In genomic region chr12:79507141-79507681, GRCm38 (mm10) we compare ENCODE assay signal across 8 mouse cellular contexts.
DNase-seq lines count a peak whose midpoint lies in the region; ATAC-seq and TF ChIP-seq lines count a peak whose summit lies in the region.

No protein-coding gene starts in this region.

- no peak for DNase-seq in heart, adult 9 months (ENCODE audit: low spot score in 2 of 2)
- peak; percentile 60 to 68 for DNase-seq in adrenal gland, postnatal 36 days
- peak; percentile 94 for DNase-seq in forelimb bud, embryonic 11.5 days (ENCODE audit: low read depth, low spot score)
- DNase-seq in kidney, postnatal 36 days: peak; percentile 76 to 86
- DNase-seq in midbrain, postnatal 0 days (ENCODE audit: low spot score): peak; percentile 64
- no peak for DNase-seq in spleen, postnatal 10 days (ENCODE audit: low spot score in 2 of 2)
- no peak for DNase-seq in left cerebral cortex, adult 18-20 months (ENCODE audit: low spot score in 2 of 2)

- H3K4me2 ChIP-seq in heart, embryonic 13.5 days: no peak overlapping the region
- no peak overlapping the region for H3K4me2 ChIP-seq in midbrain, postnatal 0 days (ENCODE audit: low read depth, low read length, poor library complexity, severe bottlenecking)

- peak overlapping the region; percentile 61 for H3K27ac ChIP-seq in heart, embryonic 13.5 days (replicated peaks)
- peak overlapping the region; percentile 27; the same call in 1 of the 2 replicates for H3K27ac ChIP-seq in midbrain, postnatal 0 days (ENCODE audit: low read depth, low read length)

- no peak for ATAC-seq in heart, embryonic 13.5 days (ENCODE audit: extremely low read depth, insufficient number of reproducible peaks, low FRiP score, low TSS enrichment)
- ATAC-seq in midbrain, postnatal 0 days (ENCODE audit: low FRiP score): no peak

- H3K27me3 ChIP-seq in heart, embryonic 13.5 days (replicated peaks): no peaks in the 10 kb centered on the region
- H3K27me3 ChIP-seq in midbrain, postnatal 0 days (ENCODE audit: insufficient read depth, low read length): no peaks in the 10 kb centered on the region

- 0 out of 2 replicates have a peak overlapping the region, but pooled peaks have one; percentile 65 for H3K9ac ChIP-seq in heart, embryonic 13.5 days
- no peak overlapping the region for H3K9ac ChIP-seq in midbrain, postnatal 0 days (replicated peaks; ENCODE audit: low read length, poor library complexity, severe bottlenecking)

- H3K4me3 ChIP-seq in heart, embryonic 13.5 days: no peak overlapping the region
- H3K4me3 ChIP-seq in midbrain, postnatal 0 days (ENCODE audit: low read depth, low read length): no peak overlapping the region

- no peak for TF ChIP-seq CTCF in midbrain, postnatal 0 days (IDR thresholded peaks at IDR 0.05)

- 43% methylated on average over 8 of the region's 8 CpGs for WGBS in heart, embryonic 13.5 days
- 21% methylated on average over 8 of the region's 8 CpGs for WGBS in midbrain, postnatal 0 days

- H3K36me3 ChIP-seq in heart, embryonic 13.5 days: no peaks in the 10 kb centered on the region
- H3K36me3 ChIP-seq in midbrain, postnatal 0 days (ENCODE audit: insufficient read depth, low read length): no peaks in the 10 kb centered on the region

- no peaks in the 10 kb centered on the region for H3K9me3 ChIP-seq in heart, embryonic 13.5 days
- H3K9me3 ChIP-seq in midbrain, postnatal 0 days (ENCODE audit: low read length): no peaks in the 10 kb centered on the region

- H3K4me1 ChIP-seq in heart, embryonic 13.5 days: peaks cover 50% of the 10 kb centered on the region
- H3K4me1 ChIP-seq in midbrain, postnatal 0 days (ENCODE audit: insufficient read depth, low read length): 0 out of 2 replicates have a peak, but pooled peaks cover 9% of the 10 kb centered on the region

Comparison
In these comparisons a context has a peak if more than half of its experiments do, and no peak if none do; other contexts are left out.
1. DNase-seq: peak in adrenal gland, postnatal 36 days (2 of 2), forelimb bud, embryonic 11.5 days (single experiment), kidney, postnatal 36 days (2 of 2) and midbrain, postnatal 0 days (single experiment); none in heart, adult 9 months (0 of 2), spleen, postnatal 10 days (0 of 2) and left cerebral cortex, adult 18-20 months (0 of 2).